Comparison of ENCODE assay signal across 9 mouse cellular contexts in the genomic region with DNA sequence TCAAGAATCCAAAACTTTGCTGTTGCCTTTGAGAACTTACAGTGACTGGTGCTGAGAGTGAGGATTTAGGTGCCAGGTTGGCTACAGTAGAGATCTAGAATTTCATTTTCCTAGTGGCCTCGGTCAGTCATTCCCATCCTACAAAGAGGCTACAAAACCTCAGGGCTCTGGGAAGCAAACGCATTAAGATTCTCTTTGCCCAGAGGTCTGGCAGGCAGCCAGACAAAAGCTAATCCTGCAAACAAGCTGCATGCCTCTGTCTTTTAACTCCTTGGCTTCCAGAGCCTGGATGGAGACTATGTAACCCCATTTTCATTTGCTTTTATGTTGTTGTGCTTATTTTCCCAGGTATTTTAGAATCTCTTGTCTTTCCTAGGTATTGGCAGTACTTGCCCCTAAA. TPM values are rescaled to one million over a fixed set of nuclear protein-coding genes. Genes with fewer than 3 reads are reported as not detected.
DNase-seq lines count a peak whose midpoint lies in the region; ATAC-seq lines count a peak whose summit lies in the region.
"Had no signal": no experiment of that assay in that cellular context is flagged by ENCODE, and none has a peak within 500 bp of the region (broad histone marks: within the 10 kb centered on the region; RNA-seq: fewer than 3 reads in every experiment).

No protein-coding gene starts in this region.

- H3K27ac ChIP-seq in intestine, embryonic 16.5 days (ENCODE audit: low read length): peak overlapping the region; percentile 28; the same call in 1 of the 2 replicates
- H3K27ac ChIP-seq in intestine, embryonic 15.5 days: no peak overlapping the region
- H3K27ac ChIP-seq in stomach, embryonic 14.5 days (ENCODE audit: low read length): peak overlapping the region; percentile 27; the same call in 1 of the 2 replicates
- H3K27ac ChIP-seq: neural tube, embryonic 12.5 days had no signal

- H3K4me3 ChIP-seq in intestine, embryonic 16.5 days (ENCODE audit: low read length): no peak overlapping the region
- H3K4me3 ChIP-seq in intestine, embryonic 15.5 days (replicated peaks): no peak overlapping the region
- H3K4me3 ChIP-seq in stomach, embryonic 14.5 days (ENCODE audit: low read depth, low read length): no peak overlapping the region
- H3K4me3 ChIP-seq: neural tube, embryonic 12.5 days had no signal

- 16% methylated on average over 2 of the region's 2 CpGs for WGBS in intestine, embryonic 16.5 days
- 18% methylated on average over 2 of the region's 2 CpGs for WGBS in intestine, embryonic 15.5 days
- 22% methylated on average over 2 of the region's 2 CpGs for WGBS in stomach, embryonic 14.5 days

- H3K27me3 ChIP-seq in intestine, embryonic 16.5 days (replicated peaks; ENCODE audit: control insufficient read depth, insufficient read depth, low read length): no peaks in the 10 kb centered on the region
- H3K27me3 ChIP-seq in intestine, embryonic 15.5 days (replicated peaks): no peaks in the 10 kb centered on the region
- H3K27me3 ChIP-seq in stomach, embryonic 14.5 days (ENCODE audit: control insufficient read depth, insufficient read depth, low read length): no peaks in the 10 kb centered on the region
- H3K27me3 ChIP-seq: neural tube, embryonic 12.5 days had no signal

- peak; percentile 5 for DNase-seq in adrenal gland, postnatal 25 days
- no peak for DNase-seq in adrenal gland, adult 18-20 months (ENCODE audit: low spot score in 2 of 2)
- peak; percentile 23 for DNase-seq in right cerebral cortex, postnatal 14 days
- no peak for DNase-seq in right cerebral cortex, postnatal 25 days

- H3K36me3 ChIP-seq in intestine, embryonic 16.5 days (ENCODE audit: control insufficient read depth, insufficient read depth, low read length): no peaks in the 10 kb centered on the region
- H3K36me3 ChIP-seq in intestine, embryonic 15.5 days: no peaks in the 10 kb centered on the region
- no peaks in the 10 kb centered on the region; the same call in 1 of the 2 replicates for H3K36me3 ChIP-seq in stomach, embryonic 14.5 days (ENCODE audit: control insufficient read depth, insufficient read depth, low read length)
- H3K36me3 ChIP-seq: neural tube, embryonic 12.5 days had no signal

- no peaks in the 10 kb centered on the region for H3K9me3 ChIP-seq in intestine, embryonic 16.5 days (ENCODE audit: control insufficient read depth, low read length)
- no peaks in the 10 kb centered on the region for H3K9me3 ChIP-seq in intestine, embryonic 15.5 days
- no peaks in the 10 kb centered on the region for H3K9me3 ChIP-seq in stomach, embryonic 14.5 days (ENCODE audit: control insufficient read depth, low read depth, low read length)
- H3K9me3 ChIP-seq: neural tube, embryonic 12.5 days had no signal

- H3K9ac ChIP-seq in intestine, embryonic 16.5 days (ENCODE audit: low read depth, low read length): no peak overlapping the region
- H3K9ac ChIP-seq in intestine, embryonic 15.5 days: no peak overlapping the region
- no peak overlapping the region for H3K9ac ChIP-seq in stomach, embryonic 14.5 days (replicated peaks; ENCODE audit: low read depth, low read length)
- H3K9ac ChIP-seq: neural tube, embryonic 12.5 days had no signal

- H3K4me2 ChIP-seq in intestine, embryonic 16.5 days (ENCODE audit: low read depth, low read length): no peak overlapping the region
- H3K4me2 ChIP-seq in intestine, embryonic 15.5 days (replicated peaks): no peak overlapping the region
- H3K4me2 ChIP-seq in stomach, embryonic 14.5 days (replicated peaks; ENCODE audit: low read depth, low read length): no peak overlapping the region
- H3K4me2 ChIP-seq: neural tube, embryonic 12.5 days had no signal

- ATAC-seq in intestine, embryonic 16.5 days: no peak
- ATAC-seq in intestine, embryonic 15.5 days: no peak
- no peak; the same call in 1 of the 2 replicates for ATAC-seq in stomach, embryonic 14.5 days (ENCODE audit: insufficient number of reproducible peaks, insufficient read depth, low FRiP score, low read depth)
- no peak for ATAC-seq in megakaryocyte-erythroid progenitor cell, adult 5-6 weeks (replicated peaks; ENCODE audit: low FRiP score, low TSS enrichment, poor library complexity, severe bottlenecking)

- no peaks in the 10 kb centered on the region for H3K4me1 ChIP-seq in intestine, embryonic 16.5 days (ENCODE audit: control insufficient read depth, insufficient read depth, low read length)
- H3K4me1 ChIP-seq in intestine, embryonic 15.5 days (replicated peaks): no peaks in the 10 kb centered on the region
- H3K4me1 ChIP-seq in stomach, embryonic 14.5 days (ENCODE audit: control insufficient read depth, insufficient read depth, low read length): no peaks in the 10 kb centered on the region
- H3K4me1 ChIP-seq: neural tube, embryonic 12.5 days had no signal

RNA-seq across cellular contexts. Expression of a gene that starts 25.6 kb away (rescaled TPM):
- 64.2 and 68.0 TPM in 2 replicates for total RNA-seq in adrenal gland, postnatal 25 days (2021)
- total RNA-seq in adrenal gland, adult 18-20 months (2021): 10 to 100 TPM; 33.6 to 53.0 TPM
- 13.2 and 13.8 TPM in 2 replicates for polyA plus RNA-seq in intestine, embryonic 16.5 days (2015; fragmentation: Nextera tagmentation; extraction: Ambion mirVana)
- 15.7 and 16.9 TPM in 2 replicates for polyA plus RNA-seq in intestine, embryonic 15.5 days (2015; fragmentation: Nextera tagmentation; extraction: Ambion mirVana)
- polyA plus RNA-seq in stomach, embryonic 14.5 days (2014; fragmentation: Nextera tagmentation; extraction: Ambion mirVana): 29.5 and 32.6 TPM in 2 replicates
- total RNA-seq in megakaryocyte-erythroid progenitor cell, adult 5-6 weeks (2014; fragmentation: Nextera tagmentation): 53.0 and 75.1 TPM in 2 replicates
- 15.6 and 29.5 TPM in 2 replicates for total RNA-seq in megakaryocyte-erythroid progenitor cell, adult 5-6 weeks (2017)

RNA-seq across cellular contexts. Expression of a gene that starts 45.0 kb away (rescaled TPM):
- 24.7 and 35.9 TPM in 2 replicates for total RNA-seq in adrenal gland, postnatal 25 days (2021)
- total RNA-seq in adrenal gland, adult 18-20 months (2021): 10 to 100 TPM; 31.8 to 33.0 TPM
- 22.2 and 23.2 TPM in 2 replicates for polyA plus RNA-seq in intestine, embryonic 16.5 days (2015; fragmentation: Nextera tagmentation; extraction: Ambion mirVana)
- 26.1 and 32.5 TPM in 2 replicates for polyA plus RNA-seq in intestine, embryonic 15.5 days (2015; fragmentation: Nextera tagmentation; extraction: Ambion mirVana)
- 39.4 and 44.7 TPM in 2 replicates for polyA plus RNA-seq in stomach, embryonic 14.5 days (2014; fragmentation: Nextera tagmentation; extraction: Ambion mirVana)
- total RNA-seq in megakaryocyte-erythroid progenitor cell, adult 5-6 weeks (2014; fragmentation: Nextera tagmentation): not detected in 2 replicates
- total RNA-seq in megakaryocyte-erythroid progenitor cell, adult 5-6 weeks (2017): not detected in 2 replicates

Comparison
In these comparisons a context has a peak if more than half of its experiments do, and no peak if none do; other contexts are left out.
1. DNase-seq: peak in adrenal gland, postnatal 25 days (single experiment) and right cerebral cortex, postnatal 14 days (single experiment); none in adrenal gland, adult 18-20 months (0 of 2) and right cerebral cortex, postnatal 25 days (single experiment).
2. RNA of a gene that starts 45.0 kb away (total RNA-seq): 24.7 to 35.9 TPM in adrenal gland, postnatal 25 days and 31.8 to 33.0 TPM in adrenal gland, adult 18-20 months; not detected in megakaryocyte-erythroid progenitor cell, adult 5-6 weeks; every median in the first group is over 10 times any median in the second.